Mouse (Mus musculus) monocyte, adult 5-6 weeks (primary cell): ENCODE data around the gene Zcchc9. TPM values are rescaled to one million over a fixed set of nuclear protein-coding genes. Genes with fewer than 3 reads are reported as not detected.
"Not testable (repeated sequence)": the region's sequence is repeated elsewhere in the genome, so short reads cannot be mapped to it uniquely, and the experiment has no call there.

Experiments used
- ATAC-seq: fragments of 153-309, 156-312 bp; replicated peaks from 2 replicates; pipeline ENCODE4 v1.8.0; 2017; ENCODE audit warnings: mild to moderate bottlenecking; ENCODE audit not compliant: low TSS enrichment, insufficient number of reproducible peaks, severe bottlenecking, poor library complexity, low FRiP score
- total RNA-seq: library from RNA; stranded (forward); fragments of 200-1000, 200-491, 200-594 nt; gene quantifications from 3 replicates; pipeline ENCODE4 v1.2.3, GENCODE M21; 2017

Gene Zcchc9
- total RNA-seq, 1 experiment from 2014 or later = 56.4 TPM

DNA sequence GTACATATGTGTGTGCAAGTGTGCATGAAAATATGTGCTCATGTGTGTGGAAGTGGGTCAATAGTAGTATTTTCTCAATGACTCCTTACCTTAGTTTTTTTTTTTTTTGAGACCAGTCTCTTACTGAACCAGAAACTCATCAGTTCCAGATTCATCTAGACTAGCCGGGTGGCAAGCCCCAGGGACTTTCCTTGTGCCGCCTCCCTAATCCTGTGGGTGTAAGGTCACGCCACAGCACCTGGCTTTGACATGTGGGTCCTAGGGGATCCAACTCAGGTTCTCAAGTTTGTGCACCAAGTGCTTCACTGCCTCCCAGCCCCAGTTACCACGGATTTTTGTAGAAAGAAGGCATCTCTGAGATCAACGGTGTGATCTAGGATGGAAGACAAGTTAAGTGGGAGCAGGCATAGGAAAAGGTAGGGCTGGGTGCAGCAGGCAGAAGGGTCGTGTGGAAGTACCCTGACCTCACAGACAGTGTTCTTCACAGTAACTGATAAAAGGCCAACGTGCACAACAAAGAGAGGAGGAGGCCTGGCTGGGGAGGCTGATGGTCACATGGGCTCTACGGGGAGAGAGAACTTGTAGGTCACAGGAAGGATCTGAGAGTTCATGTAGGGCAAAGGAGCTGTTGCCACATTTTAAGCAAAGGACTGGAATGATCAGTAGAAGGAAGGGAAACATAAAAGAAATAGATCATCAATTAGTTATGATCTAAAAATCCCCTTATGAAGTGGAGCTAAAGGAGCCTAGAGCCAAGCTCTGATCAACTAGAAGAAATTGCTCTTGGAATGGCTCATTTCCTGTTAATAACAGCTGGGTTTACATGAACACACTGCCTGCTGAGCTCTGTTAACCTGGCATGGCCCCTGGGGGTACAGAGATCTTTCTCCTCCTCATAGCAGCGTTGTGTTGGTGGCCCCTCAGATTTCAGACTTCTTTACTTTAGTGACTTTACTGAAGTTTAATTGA is 38.5 kb downstream of the Zcchc9 start:
- ATAC-seq = no peak

DNA sequence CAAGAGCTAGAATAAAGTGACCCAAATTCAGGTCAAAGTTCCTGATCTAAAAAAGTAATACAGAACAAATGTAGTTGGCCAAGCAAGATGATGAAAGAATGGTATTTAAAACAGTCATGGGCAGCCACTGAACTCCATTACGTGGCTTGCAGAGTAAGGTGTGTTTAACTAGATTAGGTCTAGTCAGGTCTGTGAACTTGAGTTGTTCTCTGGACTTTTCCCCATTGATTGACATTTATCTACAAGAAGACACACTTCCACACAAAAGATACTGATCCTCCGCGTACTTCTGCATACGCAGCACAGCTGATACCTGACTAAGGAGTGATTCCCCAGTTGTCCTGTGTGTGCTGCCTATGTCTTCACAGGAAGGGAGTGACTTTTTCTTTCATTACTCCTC is 41.9 kb downstream of the Zcchc9 start:
- no peak for ATAC-seq

DNA sequence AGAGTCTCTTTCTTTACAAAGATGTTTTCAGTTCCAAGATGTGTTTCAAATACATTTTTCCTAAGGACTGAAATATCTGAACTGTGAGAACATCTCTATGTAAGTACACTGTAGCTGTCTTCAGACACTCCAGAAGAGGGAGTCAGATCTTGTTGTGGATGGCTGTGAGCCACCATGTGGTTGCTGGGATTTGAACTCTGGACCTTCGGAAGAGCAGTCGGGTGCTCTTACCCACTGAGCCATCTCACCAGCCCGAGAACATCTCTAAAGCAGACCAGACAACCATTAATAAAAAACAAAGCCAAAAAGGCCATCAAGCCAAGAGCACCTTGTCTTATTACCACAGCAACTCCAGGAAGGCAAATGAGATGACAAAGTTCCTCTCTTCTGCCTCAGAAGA is 43.9 kb downstream of the Zcchc9 start:
- ATAC-seq = not testable (repeated sequence)

DNA sequence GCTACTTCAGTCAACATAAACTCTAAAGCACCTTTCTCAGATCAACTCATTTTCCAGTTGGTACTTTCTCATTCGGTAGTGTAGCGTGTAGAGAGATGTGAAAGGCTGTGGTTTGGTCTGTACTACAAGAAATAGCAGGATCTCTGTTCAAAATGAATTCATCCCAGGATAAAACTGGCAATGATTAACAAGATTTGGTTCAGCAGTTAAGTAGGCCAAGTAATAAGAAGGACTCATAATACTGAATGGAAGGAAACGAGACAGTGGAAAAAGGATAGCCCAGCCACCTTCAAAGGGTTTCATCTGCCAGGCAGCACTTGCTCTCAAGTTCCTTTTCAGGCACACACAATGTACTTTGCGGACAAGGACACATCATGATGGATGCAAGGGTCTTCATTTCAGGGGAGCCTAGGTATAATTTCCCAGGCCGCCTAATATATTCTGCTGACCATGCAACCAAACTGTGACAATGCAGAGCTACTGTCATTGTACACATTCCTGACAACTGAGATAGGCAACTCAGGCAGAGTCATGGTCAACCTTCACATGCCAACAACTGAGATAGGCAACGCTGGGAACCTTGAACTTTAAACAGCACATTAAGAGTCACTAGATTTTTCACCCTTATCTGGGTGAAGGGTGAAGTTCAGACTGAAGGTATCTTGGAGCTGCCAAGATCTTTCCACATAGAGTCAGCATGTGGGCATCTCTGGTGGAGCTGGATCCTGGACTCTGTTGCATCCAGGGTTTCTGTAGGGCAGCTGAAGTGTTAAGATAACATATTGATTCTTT is 45.7 kb downstream of the Zcchc9 start:
- ATAC-seq = no peak

DNA sequence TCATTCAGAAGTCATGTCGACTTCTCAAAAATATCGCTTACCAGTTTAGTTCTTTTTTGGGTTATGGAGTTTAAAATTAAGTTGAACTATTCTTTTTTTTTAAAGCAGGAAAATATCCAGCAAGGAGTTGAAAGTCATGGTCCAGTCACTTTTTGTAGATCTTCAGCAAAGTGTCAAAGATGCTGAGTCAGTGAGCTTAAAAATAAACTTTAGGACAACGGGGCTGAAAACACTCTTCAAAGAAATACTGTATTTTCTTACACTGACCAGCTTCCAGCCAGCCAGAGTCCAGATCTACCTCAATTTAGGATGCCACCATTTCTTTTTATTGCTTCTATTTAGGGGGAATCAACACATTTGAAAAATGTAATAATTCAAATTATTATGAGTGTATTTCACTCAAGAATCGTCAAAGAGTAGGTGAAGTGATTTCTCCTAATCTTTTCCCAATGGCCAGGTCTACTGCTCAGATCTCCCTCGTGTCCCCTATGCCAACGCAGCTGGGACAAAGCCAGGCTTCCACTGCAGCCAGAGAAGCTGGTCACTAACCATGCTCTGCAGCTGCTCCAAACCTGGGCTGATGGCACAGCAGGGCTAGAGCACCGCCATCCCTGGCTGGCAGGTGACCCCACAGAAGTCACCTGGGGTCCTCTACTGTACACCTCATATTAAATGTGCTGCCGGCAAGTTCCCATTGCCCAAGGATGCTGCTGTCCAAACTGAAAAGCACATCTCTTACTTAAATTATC is 47.0 kb downstream of the Zcchc9 start:
- no peak for ATAC-seq

DNA sequence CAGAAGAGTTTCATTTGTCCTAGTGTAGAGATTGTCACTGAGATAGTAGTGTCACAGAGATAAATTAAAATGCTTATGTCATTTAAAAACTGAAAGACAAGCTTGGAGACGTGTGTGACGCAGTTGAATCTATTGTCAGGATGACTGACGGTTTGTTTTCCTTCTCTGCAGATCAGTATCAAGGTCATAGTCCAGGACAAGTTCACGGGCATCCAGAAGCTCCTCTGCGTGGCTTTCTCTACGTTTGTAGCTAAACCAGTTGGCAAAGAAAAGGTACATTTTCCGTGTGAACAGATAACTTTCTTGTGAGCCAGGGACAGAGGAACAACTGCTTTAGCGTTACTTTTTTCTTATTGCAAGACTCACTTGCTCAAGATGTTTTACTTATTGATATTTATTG is 47.7 kb downstream of the Zcchc9 start:
- no peak for ATAC-seq

DNA sequence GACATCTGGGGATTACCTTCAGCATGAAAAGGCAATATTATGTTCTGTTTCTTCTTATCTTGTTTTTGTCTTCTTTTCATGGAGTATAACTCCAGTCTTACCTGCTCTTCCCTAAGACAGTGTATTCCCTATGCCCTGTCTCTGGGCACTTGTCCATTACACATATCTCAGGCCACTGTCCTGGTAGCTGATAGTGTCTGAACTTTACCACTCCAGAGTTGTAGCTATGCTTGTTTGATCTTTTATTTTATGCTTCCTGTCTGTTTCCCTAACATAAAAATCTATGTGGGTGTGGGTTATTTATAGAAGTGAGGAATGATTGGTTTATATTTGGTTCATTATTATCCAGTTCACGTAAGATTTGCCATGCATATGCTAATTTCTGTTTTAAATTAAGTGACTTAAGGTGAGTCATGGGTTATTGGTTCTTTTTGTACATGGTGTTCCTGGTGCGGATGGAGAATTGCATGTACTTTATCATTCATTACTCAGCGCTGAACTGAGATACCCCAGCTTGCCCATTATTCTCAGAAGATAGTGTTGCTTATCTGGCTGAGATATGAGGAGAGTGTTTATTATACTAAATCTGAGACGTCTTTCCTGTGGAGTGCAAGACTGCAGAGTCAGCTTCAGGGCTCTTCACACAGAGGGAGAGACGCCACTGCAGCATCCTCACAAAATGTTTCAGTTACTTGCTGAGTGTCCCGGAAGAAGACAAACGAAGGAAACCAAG is 49.0 kb downstream of the Zcchc9 start:
- no peak for ATAC-seq

DNA sequence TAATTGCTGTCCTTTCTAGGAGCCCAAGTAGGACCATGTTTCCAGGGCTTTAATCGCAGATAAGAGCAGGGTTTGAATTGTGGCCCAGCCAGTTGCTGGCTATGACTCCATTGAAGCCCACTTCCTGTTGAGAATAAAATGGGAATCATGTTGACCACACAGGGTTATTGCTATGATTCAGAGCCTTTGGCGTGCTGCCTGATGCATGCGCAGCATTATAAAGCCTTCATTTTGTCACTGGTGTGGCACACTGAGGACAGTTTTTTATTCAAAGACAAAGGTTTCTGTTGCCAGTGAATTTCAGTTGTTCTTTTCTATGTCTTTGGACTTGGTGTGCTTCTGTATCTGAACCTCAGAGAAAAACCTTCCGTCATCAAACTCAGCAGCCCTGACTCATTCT is 51.3 kb downstream of the Zcchc9 start:
- no peak for ATAC-seq

DNA sequence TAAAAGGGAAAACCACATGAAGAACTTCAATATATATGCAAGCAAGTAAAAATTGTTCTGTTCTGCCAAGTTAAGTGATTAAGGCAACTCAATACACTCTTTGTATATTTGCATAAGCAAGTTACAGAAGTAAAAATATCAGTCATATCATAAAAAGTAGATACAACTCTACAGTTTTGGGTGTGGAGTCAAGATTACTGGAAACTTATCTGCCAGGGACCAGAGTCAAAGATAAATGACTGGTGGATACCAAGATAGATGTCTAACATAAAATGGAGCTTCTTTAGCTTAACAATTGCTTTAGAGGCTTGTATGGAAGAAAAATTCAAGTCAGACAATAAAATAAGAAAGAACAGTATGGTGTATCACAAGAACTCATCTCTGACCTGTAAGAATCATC is 52.7 kb downstream of the Zcchc9 start:
- no peak for ATAC-seq

DNA sequence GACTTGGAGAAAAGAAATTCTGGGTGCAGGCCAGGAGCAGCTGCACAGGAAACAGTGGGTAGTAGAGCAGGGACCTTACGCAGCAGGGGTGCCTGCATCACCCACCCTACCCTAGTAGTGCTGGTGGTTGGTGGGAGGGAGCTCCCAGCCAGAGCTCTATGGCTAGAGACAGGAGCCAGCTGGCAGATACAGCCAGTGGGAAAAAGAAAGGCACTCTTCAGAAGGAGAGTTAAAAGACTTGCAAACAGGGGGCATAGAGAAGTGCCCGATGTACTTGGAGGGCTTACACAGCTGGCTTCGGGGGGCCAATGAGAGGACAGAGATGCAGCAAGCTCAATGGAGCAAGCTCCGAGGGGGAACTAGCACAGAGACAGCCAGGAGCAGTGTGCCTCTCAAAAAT is 53.8 kb downstream of the Zcchc9 start:
- ATAC-seq = no peak

DNA sequence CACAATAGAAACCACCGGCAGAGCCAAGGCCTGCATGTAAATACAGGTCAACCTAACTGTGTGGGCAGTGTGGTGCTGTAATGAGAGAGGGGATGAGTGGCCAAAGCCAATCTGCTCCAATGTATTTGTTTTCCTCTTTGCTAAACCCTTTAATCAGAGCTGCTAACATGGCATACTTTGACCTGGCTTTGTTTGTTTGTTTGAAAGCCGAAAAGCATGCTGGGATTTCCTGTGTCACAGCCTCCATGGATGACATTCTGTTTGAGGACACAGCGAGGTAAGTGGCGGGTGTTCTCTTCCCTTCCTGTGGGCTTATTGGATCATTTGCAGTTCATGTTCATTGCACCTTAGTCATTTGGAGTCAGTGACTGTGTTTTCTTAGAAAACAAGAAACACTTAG is 57.5 kb downstream of the Zcchc9 start:
- ATAC-seq = no peak

DNA sequence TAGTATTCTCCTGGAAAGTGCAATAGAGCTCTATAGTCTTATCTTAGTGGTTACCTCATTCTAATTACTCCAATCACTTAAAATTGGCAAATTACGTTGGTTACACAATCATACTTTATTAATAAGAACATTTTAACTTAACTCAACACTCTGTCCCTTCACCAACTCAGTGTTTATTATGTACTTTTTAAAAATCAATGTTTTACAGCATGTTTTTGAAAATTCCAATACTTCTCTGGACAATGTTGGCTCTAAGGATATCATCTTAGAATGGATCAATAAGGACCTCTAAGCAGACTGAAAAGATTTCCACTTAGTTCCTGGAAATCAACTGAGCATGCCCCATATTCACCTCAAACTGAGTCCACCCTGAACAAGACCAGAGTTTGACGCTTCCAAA is 59.1 kb downstream of the Zcchc9 start:
- ATAC-seq = no peak

Other genes starting within 250 kb of the Zcchc9 start
- gene Acot12, start 66.2 kb downstream of the Zcchc9 start, total RNA-seq = not detected in 3 replicates
- not detected in 3 replicates for gene Ckmt2, start 69.2 kb upstream of the Zcchc9 start, total RNA-seq